Mouse (Mus musculus) kidney, adult 2 months (tissue): ENCODE data around the gene Izumo1r.

ENCODE experiments used
- CTCF ChIP-seq: fragments of 200-500 bp; conservative IDR thresholded peaks from 2 replicates; pipeline ENCODE4 v1.5.1; 2011; ENCODE audit warnings: low read depth, mild to moderate bottlenecking, control low read depth, low read length, moderate library complexity, mixed read lengths; ENCODE audit not compliant: insufficient read depth, insufficient read length
- POLR2A ChIP-seq: fragments of 200-500 bp; IDR thresholded peaks from one replicate; pipeline ENCODE4 v1.6.1; 2011; ENCODE audit warnings: low read depth, low read length, control low read depth

DNA sequence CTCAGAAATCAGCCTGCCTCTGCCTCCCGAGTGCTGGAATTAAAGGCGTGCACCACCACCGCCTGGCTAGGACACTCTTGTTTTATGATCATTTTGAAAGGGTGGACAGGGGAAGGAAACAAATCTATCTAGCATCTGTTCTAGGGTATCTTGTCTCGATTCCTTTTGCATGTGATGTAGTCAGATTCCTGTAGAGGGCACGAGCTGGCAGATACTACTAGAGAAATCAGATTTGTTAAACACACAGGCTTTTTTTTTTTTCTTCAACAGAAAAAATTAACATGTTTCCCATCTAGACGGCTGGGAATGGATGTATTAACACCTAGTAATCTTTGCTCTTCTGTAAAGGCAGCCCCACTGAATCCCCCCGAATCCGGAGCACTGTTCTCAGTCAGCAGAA is 27.5 kb upstream of the Izumo1r start:
- no peak for TF ChIP-seq POLR2A
- no peak for TF ChIP-seq CTCF
